Mouse (Mus musculus): ENCODE results near the gene 2310022B05Rik. TPM values are rescaled to one million over a fixed set of nuclear protein-coding genes. Genes with fewer than 3 reads are reported as not detected.
A peak's percentile ranks its signal among the peaks of the same experiment; 100 is the strongest.

Gene 2310022B05Rik
- total RNA-seq, 4 experiments from 2014 or later = 42.8 to 61.1 (median 50.7) TPM

DNA sequence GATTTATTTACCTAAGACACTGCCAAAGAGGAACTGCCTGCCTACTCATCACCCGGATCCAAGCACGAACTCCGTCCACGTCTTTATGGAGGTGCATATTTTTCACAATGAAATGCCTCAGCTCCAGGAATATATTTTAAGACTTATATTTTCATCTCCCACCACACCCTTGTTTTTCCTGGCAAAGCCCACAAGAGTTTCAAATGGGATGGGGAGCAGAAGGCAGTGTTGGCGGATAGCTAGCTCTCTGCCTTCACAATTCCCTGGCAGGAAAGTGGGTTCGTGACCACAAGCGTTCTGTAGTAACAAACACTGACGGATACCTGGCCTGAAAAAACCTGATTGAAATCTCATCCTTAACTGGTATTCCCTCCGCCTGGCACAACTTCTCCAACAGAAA, 1.4 kb downstream of the 2310022B05Rik start:
- DNase-seq (ENCODE audit: low spot score) = no peak

DNA sequence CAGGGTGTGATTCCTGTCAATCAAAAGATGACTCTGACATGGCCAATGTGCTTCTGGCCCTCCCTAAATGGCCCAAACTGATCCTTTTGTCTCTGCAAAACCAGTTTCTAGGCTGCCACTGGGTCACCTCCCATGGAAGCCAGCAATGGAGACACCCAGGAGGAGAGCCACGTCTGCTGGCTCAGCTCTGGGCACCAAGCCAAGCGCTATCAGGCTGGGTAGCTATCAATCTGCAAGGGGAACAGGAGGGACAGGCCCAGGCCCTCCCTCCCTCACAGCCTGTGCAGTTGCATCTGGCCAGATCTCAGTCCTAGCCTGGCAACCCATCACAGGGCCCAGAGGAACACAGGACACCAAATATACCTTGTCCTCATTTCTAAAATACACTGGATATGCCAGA, 4.8 kb downstream of the 2310022B05Rik start:
- peak; percentile 51 for DNase-seq (ENCODE audit: low spot score)

DNA sequence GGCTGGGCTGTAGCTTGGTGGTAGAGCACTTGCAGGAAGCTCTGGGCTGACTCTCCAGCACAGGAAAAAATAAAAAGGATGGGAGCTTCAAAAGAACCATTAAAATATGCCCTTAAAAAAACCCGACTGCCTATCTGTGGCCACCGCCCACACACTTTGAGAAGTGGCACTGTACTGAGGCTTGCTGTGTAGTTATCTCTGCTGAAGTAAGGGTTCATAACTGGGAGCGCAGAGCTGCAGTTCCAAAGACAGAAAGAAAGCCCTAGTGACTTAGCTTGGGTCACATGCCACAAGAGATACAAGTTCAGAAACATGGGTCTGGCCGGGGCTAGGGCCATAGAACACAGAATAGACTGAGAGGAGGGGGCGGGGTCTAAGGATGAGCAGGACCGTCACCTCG, 5.2 kb downstream of the 2310022B05Rik start:
- no peak for DNase-seq (ENCODE audit: low spot score)

DNA sequence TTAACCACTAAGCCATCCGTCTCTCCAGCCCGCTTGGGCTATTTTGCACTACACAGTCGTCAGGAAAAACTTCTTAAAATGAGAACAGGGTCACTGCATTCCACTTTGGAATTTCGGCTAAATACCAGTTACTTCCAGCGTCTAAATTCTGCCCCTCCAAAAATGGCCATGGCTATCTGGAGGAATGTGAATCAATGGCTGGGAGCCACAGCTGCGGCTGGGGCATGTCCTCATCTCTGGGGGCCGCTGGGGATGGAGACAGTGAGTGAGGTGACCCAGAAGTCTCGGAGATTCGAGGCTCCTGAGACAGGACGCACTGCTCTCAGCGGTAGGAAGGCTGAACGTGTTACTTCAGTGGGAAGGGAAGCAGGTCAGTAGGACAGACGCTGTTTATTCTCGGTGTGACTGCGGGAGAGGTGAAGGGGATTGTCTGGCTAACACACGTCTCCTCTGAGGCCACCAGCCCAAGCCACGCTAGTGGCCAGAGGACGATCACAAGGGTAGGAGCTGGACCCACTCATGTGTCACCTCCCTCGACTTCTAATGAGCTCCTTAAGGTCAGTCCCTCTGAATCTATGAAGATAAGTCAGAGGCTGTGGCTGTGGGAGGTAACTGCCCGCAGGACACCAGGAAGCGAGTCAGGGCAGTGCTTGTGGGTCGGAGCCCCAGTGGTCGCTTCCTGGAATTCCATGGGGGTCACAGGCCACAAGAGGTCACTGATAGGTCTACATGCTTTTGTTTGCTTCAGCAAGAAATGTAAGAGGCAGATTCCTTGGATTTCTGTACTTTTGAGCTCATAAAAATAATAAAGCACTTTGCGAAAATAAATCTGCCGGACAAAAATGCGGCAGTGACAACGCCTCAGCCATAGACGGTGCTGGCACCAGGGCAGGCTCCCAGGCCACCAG, 9.3 kb downstream of the 2310022B05Rik start:
- no peak for DNase-seq (ENCODE audit: low spot score)

DNA sequence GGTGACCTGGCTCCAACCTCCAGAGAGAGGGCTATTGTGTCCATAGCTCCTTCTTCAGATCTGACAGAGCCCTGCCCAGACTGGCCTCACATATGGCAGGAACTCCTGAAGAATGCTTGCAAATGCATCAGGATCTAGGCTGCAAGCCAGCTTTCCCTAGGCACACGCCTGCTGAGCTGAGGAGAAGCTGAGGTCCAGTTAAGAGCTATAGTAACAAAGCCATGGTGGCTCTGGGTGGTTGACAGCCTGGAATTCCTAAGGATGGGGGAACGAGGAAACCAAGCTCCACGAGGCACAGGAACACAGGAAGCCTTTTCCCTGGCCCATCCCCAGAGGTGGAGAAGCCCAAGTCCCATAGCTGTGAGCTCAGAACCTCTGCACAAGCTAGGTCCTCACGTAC, 10.6 kb downstream of the 2310022B05Rik start:
- DNase-seq (ENCODE audit: low spot score) = no peak

DNA sequence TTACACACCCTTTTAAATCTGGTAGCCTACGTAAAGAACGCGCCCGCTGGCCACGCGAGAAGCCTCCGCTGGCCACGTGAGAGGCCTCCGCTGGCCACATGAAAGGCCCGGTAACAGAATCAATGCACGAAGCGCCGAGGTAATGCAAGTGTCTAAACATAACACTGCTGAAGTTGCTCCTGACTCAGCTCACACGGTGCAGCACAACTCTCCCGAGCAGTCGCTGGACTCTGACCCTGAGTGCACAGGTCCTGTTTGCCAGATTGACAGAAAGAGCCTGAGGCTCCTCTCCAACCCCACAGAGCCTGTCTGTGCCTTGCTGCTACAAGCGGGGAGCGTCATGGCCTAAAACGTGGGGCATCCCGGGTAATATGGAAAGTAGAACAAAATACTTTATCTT, 11.4 kb downstream of the 2310022B05Rik start:
- no peak for DNase-seq (ENCODE audit: low spot score)

DNA sequence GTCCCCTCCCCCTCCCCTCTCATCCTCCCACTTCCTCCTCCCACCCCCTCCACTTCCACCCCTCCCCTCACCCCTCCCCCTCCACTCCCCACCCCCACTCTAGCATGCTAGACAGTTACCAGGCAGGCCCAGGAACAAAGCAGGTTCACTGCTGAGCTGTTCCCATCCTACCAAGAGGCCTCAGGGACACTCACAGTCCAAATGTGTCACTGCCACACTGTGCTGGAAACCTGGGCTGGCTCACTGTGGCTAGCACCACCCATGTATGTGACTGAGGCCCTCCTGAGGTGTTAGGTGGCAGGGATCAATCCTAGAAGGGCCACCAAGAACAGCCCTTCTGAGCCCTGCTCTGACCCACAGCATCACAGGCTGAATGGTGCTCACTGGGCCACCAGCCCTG, 14.9 kb downstream of the 2310022B05Rik start:
- DNase-seq (ENCODE audit: low spot score) = no peak

DNA sequence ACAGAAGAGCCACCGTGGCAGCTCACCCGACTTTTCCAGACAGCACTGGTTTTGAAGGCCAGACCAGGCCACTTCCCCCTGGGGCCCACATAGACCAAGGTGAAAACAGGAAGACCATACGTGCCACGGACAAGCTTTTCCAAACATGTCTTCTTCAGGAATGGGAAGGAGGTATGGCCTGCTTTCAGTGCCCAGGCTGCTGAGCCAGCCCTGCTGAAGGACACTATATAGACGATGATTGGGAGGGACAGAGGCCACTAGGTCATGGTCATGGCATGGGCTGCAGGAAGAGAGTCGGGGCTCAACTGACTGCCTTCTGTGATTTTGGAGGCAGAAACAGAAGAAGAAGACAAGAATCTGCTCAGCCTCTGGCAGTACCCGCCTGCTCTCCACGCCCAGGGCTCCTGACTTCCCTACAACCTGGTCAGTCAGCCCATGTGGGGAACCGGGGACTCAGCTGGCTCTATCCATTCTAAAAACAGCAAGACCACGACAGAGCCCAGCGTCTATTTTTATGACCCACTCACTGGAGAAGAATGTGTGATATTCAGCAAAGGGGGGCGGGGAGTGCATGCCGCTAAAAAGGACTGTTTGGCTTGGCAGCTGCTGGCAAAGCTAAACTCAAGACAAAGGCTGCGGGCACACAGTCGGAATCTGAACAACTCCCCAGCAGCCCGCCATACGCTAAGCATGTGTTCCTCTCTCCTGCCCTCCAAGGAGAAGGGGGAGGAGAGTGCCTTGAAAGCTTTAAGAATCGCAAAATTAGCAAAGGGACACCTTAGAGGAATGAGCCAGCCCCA, 19.4 kb downstream of the 2310022B05Rik start:
- peak; percentile 73 for DNase-seq (ENCODE audit: low spot score)

DNA sequence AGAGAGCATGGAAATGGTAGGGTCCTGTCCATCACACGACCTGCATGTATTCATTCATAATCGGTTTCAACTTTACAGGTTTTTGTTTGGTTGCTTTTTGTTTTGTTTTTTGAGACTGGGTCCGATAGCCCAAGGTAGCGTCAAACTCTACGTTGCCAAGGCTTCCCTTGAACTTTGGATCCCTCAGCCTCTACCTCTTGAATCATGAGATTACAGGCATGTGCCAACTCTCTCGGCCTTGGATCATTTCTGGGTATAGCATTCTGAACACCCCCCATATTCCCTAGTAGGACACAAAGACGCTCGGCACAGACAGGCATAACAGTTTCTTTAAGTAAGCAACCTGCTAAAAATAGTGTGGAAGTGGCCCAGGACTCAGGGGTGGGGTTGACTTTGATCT, 21.6 kb downstream of the 2310022B05Rik start:
- DNase-seq (ENCODE audit: low spot score) = no peak

DNA sequence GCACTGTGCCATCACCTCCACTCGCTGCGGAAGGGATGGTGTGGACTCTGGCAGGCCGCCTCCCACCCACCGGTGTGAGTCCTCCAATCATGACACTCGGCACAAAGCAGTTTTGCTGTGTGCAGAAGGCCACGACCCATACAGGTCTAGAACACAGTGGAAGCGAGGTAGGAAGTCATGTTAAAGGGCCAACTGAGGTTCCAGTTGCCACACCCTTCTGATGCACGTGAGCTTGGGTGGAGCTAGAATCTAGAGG, 28.0 kb downstream of the 2310022B05Rik start:
- no peak for DNase-seq (ENCODE audit: low spot score)

DNA sequence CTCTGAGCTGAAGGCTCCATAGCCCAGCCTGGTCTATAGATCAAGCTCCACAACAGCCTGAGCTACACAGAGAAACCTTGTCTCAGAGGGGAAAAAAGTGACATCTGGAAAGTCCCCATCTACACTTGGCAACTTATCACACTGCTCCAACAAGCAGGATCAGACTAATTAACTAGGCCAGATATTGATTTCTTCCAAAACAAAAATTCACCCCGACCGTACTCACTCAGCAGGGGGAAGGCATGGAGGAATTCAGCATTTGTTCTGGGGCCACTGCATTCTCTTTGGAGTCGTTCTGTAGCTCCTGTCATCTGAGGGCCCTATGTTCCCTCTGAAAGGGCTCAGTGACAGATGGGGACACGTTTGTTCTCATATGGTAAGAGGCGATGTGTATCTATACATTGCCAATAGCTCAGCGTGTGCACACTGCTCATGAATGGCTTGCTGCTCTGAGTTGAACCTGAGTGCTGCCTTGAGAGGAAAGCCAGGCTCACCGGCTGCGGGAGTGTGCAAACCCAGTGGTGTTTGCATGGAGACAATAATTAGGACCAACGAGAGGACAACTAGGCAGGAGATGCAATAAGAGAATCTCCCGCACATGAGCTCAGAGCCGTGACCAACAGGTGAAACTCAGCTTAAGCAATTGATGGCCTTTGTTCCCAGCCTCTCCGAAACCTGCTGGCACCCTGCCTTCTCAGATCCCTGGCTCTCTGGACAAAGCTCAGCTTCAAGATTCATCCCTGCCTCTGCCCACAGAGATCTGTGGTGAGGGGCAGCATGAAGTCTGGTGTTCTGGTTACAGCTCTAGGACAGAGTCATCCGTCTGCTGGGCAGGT, 28.5 kb downstream of the 2310022B05Rik start:
- DNase-seq (ENCODE audit: low spot score) = no peak

DNA sequence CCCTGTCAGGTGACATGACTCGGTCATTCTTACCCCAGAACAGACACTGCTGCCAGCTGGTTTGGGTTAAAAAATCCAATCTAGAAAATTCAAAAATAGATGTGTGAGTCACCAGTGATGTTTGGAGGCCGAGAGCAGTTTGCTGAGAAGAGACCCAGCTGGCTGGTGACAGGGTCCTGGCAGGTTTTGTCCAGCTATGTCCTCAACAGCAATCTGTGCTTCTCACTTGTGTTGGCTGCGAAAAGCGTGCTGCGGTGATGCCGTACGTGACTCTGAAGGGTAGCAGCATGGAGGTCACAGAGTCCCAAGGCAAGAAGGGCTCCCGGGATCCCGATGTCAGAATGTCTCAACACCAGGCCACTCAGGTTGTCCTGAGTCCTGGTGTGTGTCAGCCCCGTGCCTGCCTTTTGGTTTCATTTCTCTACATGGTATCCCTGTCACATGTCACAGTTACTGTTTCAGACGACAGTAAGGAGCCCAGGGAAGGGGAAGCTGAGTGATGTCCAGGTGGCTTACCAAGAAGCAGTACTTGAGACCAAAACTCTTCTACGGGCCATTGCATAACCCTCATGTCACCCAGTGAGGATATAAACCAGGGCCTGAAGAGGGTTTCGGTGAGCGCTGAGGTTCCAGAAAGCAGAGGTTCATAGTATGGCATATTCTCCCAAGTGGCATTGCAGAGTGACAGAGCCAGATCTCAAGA, 30.0 kb downstream of the 2310022B05Rik start:
- peak; percentile 88 for DNase-seq (ENCODE audit: low spot score)

DNA sequence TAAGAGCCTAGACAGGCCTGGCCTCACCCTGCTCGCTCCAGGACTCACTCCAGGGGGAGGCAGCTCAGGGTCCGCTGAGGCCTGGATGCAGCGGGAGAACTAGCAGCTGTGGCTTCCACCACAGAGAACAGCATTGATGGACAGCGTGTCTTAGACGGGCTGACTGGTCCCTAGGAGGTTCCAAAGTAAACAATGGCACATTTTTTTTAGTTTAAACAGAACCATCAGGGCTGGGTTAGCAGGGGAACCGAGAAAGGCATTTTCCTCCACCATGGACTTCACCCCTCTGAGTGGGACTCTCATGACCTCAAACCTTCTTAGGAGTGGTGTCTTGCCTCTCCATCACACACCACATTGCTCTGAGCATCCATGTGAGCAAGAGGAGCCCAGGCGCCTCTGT, 31.2 kb downstream of the 2310022B05Rik start:
- no peak for DNase-seq (ENCODE audit: low spot score)

DNA sequence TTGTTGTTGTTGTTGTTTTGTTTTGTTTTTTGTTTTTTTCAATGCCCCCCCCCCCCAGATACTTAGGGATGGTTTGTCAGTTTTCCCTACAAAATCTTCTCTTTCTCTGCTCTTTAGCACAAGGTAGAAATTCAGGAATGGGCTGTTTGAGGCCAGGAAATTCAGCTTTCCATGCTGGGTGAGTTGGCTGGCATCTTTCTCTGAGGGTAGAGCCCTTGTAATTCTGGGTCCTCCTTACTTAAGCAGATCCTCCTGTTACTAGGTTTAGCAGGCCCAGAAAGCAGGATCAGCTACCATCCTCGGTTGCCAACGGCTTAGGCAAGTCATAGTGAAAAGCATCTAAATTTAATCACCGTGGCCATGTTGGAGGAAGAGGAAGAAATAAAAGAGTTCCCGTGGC, 32.3 kb downstream of the 2310022B05Rik start:
- no peak for DNase-seq (ENCODE audit: low spot score)

DNA sequence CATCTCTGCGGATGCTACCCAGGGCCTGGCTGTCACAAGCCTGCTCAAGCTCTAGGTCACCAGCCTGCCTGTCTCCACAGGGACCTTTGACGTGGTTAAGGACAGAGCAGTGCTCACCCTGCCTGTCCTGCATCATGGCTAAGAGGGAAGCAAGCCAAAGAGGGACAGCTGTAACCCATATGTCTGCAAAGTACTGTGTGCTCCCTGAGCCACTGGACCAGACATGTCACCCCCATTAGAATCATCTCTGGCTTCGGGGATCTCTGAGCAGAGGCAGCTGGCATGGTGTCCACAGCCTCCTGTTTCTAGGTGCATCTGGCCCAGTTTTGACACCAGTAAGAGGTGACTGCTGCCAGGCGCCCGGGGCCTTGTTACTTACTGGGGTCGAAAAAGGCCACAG, 32.7 kb downstream of the 2310022B05Rik start:
- DNase-seq (ENCODE audit: low spot score) = peak; percentile 40

DNA sequence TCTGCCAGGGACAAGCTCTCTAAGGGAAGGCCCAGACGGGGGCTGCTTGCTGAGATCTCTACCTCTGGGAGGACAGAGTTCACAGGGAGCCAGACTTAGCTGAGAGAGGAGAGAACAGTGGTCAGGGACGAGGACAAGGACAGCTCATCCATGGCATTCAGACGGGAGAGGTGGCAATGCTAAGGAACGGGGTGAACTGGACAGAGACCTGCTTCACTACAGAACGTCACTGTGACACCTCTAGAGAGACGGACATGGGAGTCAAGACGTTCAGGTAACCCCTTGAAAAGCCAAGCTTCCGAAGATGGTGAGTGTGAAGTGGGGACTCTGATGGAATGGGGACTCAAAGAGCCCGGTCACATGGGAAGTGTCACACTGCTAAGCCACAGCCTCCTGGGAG, 36.9 kb downstream of the 2310022B05Rik start:
- DNase-seq (ENCODE audit: low spot score) = no peak

DNA sequence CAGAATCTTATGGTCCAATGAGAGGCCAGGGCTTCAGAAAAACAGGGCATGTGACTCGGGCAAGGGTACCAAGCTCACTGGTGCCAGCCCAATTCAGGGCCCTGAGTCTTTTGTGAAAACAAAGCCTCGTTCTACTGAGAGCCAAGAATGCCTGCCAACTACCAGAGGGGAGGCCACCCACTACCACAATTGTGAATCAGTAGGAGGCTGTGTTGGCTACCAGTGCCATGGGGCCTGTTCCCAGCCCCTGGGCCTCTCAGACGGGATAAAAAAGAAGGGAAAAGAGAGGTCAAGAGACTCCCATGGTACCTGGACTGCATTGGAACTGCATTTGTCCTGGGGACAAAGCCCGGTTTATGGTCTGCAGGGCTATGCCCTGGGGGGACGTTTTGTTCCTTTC, 41.9 kb downstream of the 2310022B05Rik start:
- DNase-seq (ENCODE audit: low spot score) = no peak

DNA sequence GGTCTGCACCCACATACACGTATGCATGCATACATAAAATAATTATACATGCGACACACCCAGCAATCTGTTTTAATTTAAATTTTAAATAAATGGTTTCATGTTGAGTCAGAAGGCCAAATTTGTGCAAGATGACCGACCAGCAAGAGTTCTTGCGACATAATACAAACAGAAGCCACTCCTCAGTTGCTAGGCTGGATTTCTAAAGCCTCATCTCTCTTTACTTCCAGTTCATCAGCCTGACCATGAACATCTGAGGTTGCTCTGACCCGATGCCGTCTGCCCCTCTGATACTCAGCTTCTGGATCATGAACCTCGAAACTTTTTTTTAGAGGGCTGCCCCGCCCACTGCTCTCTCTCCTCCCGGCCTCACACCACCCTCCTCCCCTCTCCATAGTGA, 44.9 kb downstream of the 2310022B05Rik start:
- DNase-seq (ENCODE audit: low spot score) = no peak

DNA sequence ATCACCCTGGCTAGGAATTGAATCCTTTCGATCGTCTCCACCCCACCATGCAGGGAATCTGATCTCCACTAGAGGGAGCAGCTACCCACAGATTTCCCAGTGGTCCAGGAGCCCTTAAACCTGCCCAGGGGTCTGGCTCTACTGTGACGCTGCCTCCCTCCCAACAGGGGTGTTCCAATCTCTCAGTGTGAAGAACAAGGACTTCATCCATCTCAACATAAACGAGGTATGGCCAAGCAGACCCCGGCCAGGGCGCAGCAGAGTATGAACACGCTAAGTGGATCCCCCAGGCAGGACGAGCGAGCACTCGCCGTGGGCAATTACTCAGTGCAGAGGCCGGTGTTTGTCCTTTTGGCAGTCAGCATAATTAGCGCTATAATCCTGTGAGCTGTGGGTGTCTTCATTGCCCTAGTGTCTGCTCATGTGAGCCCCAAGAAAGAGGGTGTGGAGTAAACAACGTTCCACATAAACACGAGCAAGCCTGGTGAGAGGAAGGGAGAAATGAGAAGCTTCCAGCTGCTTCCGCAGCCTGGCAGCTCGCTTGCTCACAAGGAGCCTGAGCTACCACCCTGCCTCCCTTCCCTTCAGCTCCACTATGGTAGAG, 45.8 kb downstream of the 2310022B05Rik start:
- peak; percentile 81 for DNase-seq (ENCODE audit: low spot score)

DNA sequence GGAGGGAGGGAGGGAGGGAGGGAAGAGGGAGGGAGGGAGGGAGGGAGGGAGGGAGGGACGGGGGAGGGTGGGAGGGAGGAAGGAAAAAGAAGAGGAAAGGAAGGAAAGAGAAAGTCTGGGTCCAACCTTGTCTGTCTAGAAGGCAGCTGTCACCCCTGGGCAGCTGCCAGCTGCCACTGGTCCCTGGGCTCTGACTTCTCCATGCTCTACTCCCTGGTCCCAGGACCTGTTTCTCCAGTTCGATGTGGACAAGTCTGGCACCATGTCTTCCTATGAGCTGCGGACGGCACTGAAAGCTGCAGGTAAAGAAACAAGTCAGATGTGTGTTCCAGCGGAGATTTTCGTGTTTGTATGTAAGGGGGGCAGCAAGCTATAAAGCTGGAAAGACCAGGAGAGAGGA, 48.8 kb downstream of the 2310022B05Rik start:
- no peak for DNase-seq (ENCODE audit: low spot score)

DNA sequence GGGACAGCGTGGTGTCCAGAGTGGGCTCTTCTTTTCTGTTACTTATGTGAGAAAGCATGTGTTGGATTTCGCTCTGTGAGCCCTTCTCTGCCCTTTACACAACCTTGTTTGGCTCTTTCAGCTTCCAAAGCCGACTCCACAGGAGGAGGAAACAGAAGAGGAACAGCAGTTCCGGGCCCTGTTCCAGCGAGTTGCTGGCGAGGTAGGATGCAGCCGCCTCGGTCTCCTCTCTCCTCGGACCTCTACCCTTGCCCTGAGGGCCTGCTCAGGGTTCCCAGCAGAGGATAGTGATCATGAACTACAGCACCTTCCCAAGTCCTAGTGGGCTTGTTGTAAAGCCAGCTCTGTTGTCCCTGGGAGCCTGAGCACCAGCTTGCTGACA, 54.2 kb downstream of the 2310022B05Rik start:
- no peak for DNase-seq (ENCODE audit: low spot score)

Measured in heart, adult 8-10 months (tissue).